9 mouse cellular contexts compared by ENCODE assay signal in the genomic region with DNA sequence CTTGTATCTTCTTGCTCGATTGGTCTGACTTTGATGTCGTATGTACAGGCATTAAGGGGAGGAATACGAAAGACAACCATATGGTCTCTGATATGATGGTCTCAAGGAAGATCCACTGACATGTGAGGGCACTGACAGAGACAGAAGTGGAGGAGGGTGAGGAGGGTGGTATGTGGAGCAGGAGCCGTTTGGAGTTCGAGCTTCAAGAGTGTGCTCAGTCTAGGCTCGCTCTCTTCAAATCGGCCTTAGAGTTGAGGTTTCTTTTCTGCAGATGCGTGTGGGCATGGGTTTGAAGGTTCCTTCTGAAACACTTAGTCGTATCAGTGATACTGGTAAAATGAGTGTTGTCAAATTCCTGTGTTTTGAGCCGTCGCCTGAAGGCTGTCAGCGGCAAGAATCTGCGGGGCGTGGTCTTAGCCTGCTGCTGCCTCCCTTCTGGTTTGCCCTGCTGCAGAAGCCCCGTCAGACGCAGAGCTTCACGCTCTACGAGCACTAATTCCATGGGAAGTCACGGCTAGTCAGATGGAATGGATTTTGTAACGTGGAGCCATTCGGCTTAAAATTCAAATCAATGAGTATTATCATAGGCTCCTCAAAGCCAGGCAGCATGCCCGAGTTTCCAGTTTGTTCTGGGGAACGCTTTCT. TPM values are rescaled to one million over a fixed set of nuclear protein-coding genes. Genes with fewer than 3 reads are reported as not detected.
DNase-seq lines count a peak whose midpoint lies in the region; ATAC-seq lines count a peak whose summit lies in the region.
"Had no signal": no experiment of that assay in that cellular context is flagged by ENCODE, and none has a peak within 500 bp of the region (broad histone marks: within the 10 kb centered on the region; RNA-seq: fewer than 3 reads in every experiment).

No protein-coding gene starts in this region.

- 0 out of 2 replicates have a peak, but pooled peaks cover 10% of the 10 kb centered on the region for H3K4me1 ChIP-seq in embryonic facial prominence, embryonic 13.5 days
- H3K4me1 ChIP-seq in hindbrain, embryonic 16.5 days (ENCODE audit: control insufficient read depth, insufficient read depth, low read depth, low read length) = peaks cover 5% of the 10 kb centered on the region
- 0 out of 2 replicates have a peak, but pooled peaks cover 6% of the 10 kb centered on the region for H3K4me1 ChIP-seq in neural tube, embryonic 13.5 days (replicated peaks)

- ATAC-seq in embryonic facial prominence, embryonic 13.5 days (ENCODE audit: insufficient number of reproducible peaks, insufficient read depth, low FRiP score, low TSS enrichment, low read depth) = 0 out of 2 replicates have a peak, but pooled peaks have one; percentile 59
- no peak; the same call in 1 of the 2 replicates for ATAC-seq in hindbrain, embryonic 16.5 days
- ATAC-seq in neural tube, embryonic 13.5 days (ENCODE audit: low read depth) = no peak

- DNase-seq in kidney, postnatal 4 days = peak; percentile 42 to 54
- no peak for DNase-seq in kidney, postnatal 10 days
- DNase-seq in spleen, postnatal 10 days (ENCODE audit: low spot score in 2 of 2) = no peak
- no peak for DNase-seq in ovary, postnatal 36 days (ENCODE audit: low spot score)

- no peaks in the 10 kb centered on the region for H3K36me3 ChIP-seq in embryonic facial prominence, embryonic 13.5 days
- no peaks in the 10 kb centered on the region for H3K36me3 ChIP-seq in hindbrain, embryonic 16.5 days (ENCODE audit: control insufficient read depth, insufficient read depth, low read length)
- H3K36me3 ChIP-seq in neural tube, embryonic 13.5 days = no peaks in the 10 kb centered on the region

- no peak overlapping the region; the same call in 1 of the 2 replicates for H3K4me3 ChIP-seq in embryonic facial prominence, embryonic 13.5 days
- no peak overlapping the region for H3K4me3 ChIP-seq in hindbrain, embryonic 16.5 days (ENCODE audit: low read length)
- no peak overlapping the region for H3K4me3 ChIP-seq in neural tube, embryonic 13.5 days

- H3K27ac ChIP-seq in embryonic facial prominence, embryonic 13.5 days = no peak overlapping the region
- H3K27ac ChIP-seq in hindbrain, embryonic 16.5 days (ENCODE audit: low read depth, low read length) = no peak overlapping the region
- no peak overlapping the region for H3K27ac ChIP-seq in neural tube, embryonic 13.5 days (replicated peaks)
- H3K27ac ChIP-seq: macrophage had no signal

- no peak overlapping the region for H3K9ac ChIP-seq in embryonic facial prominence, embryonic 13.5 days
- H3K9ac ChIP-seq in hindbrain, embryonic 16.5 days (ENCODE audit: low read depth, low read length) = no peak overlapping the region
- no peak overlapping the region for H3K9ac ChIP-seq in neural tube, embryonic 13.5 days

- H3K27me3 ChIP-seq in embryonic facial prominence, embryonic 13.5 days = peaks cover 3% of the 10 kb centered on the region; the same call in 1 of the 2 replicates
- H3K27me3 ChIP-seq in hindbrain, embryonic 16.5 days (replicated peaks; ENCODE audit: control insufficient read depth, insufficient read depth, low read length) = no peaks in the 10 kb centered on the region
- H3K27me3 ChIP-seq in neural tube, embryonic 13.5 days = no peaks in the 10 kb centered on the region

- peak overlapping the region; percentile 47 for H3K4me2 ChIP-seq in embryonic facial prominence, embryonic 13.5 days
- H3K4me2 ChIP-seq in hindbrain, embryonic 16.5 days (ENCODE audit: low read length) = peak overlapping the region; percentile 29
- H3K4me2 ChIP-seq in neural tube, embryonic 13.5 days = 0 out of 2 replicates have a peak overlapping the region, but pooled peaks have one; percentile 1

- WGBS in embryonic facial prominence, embryonic 13.5 days = 30% methylated on average over 23 of the region's 23 CpGs
- 41% methylated on average over 23 of the region's 23 CpGs for WGBS in hindbrain, embryonic 16.5 days
- 52% methylated on average over 23 of the region's 23 CpGs for WGBS in neural tube, embryonic 13.5 days

- no peaks in the 10 kb centered on the region for H3K9me3 ChIP-seq in embryonic facial prominence, embryonic 13.5 days
- H3K9me3 ChIP-seq in hindbrain, embryonic 16.5 days (ENCODE audit: control insufficient read depth, low read length) = no peaks in the 10 kb centered on the region
- no peaks in the 10 kb centered on the region for H3K9me3 ChIP-seq in neural tube, embryonic 13.5 days

RNA-seq across cellular contexts. Expression of a gene that starts 9.5 kb away (rescaled TPM):
- 0.17 and 0.39 TPM in 2 replicates for polyA plus RNA-seq in embryonic facial prominence, embryonic 13.5 days (2015; fragmentation: Nextera tagmentation; extraction: Ambion mirVana)
- polyA plus RNA-seq in hindbrain, embryonic 16.5 days (2015; fragmentation: Nextera tagmentation; extraction: Ambion mirVana) = 0.60 and 0.88 TPM in 2 replicates
- polyA plus RNA-seq in neural tube, embryonic 13.5 days (2015; fragmentation: Nextera tagmentation; extraction: Ambion mirVana) = 0.47 and 0.62 TPM in 2 replicates
- polyA plus RNA-seq: macrophage; urinary bladder, adult 2 months had no signal

RNA-seq across cellular contexts. Expression of a gene that starts 27.8 kb away (rescaled TPM):
- 14.4 and 16.5 TPM in 2 replicates for polyA plus RNA-seq in embryonic facial prominence, embryonic 13.5 days (2015; fragmentation: Nextera tagmentation; extraction: Ambion mirVana)
- polyA plus RNA-seq in hindbrain, embryonic 16.5 days (2015; fragmentation: Nextera tagmentation; extraction: Ambion mirVana) = 4.4 and 4.9 TPM in 2 replicates
- 7.0 and 8.1 TPM in 2 replicates for polyA plus RNA-seq in neural tube, embryonic 13.5 days (2015; fragmentation: Nextera tagmentation; extraction: Ambion mirVana)

RNA-seq across cellular contexts. Expression of a gene that starts 27.9 kb away (rescaled TPM):
- polyA plus RNA-seq in embryonic facial prominence, embryonic 13.5 days (2015; fragmentation: Nextera tagmentation; extraction: Ambion mirVana) = 0.20 and 0.29 TPM in 2 replicates
- 2.9 and 3.0 TPM in 2 replicates for polyA plus RNA-seq in hindbrain, embryonic 16.5 days (2015; fragmentation: Nextera tagmentation; extraction: Ambion mirVana)
- polyA plus RNA-seq in neural tube, embryonic 13.5 days (2015; fragmentation: Nextera tagmentation; extraction: Ambion mirVana) = 0.28 and 0.47 TPM in 2 replicates

Comparison
In these comparisons a context has a peak if more than half of its experiments do, and no peak if none do; other contexts are left out.
1. DNase-seq: peak in kidney, postnatal 4 days (2 of 2); none in kidney, postnatal 10 days (single experiment), spleen, postnatal 10 days (0 of 2) and ovary, postnatal 36 days (single experiment).
2. Peak in every context shown above with its lines, with median percentiles within 50 percentile points of each other: H3K4me2 ChIP-seq.